Mouse (Mus musculus) embryo, embryonic 11.5 days (tissue): ENCODE measurements around the gene Prr22.
A peak's percentile ranks its signal among the peaks of the same experiment; 100 is the strongest.

ENCODE experiments used
- DNase-seq: peaks from one replicate; pipeline ENCODE4 v3.0.0-alpha.2; 2012; ENCODE audit warnings: low read depth, low spot score

The Prr22 gene

GRCm38 (mm10) chr17:56769950-56770349 lies at the start of gene Prr22:
TSS of gene Prr22 (plus strand) at chr17:56770250.
- DNase-seq = no peak

GRCm38 (mm10) chr17:56722441-56722840 lies 47.6 kb upstream of the Prr22 start:
- no peak for DNase-seq

- no peak for DNase-seq
These were observed 46.5 kb upstream of the Prr22 start for GRCm38 (mm10) chr17:56723419-56724161.

GRCm38 (mm10) chr17:56727029-56727649 lies 42.9 kb upstream of the Prr22 start:
- DNase-seq = no peak

GRCm38 (mm10) chr17:56727659-56728058 lies 42.4 kb upstream of the Prr22 start:
- peak; percentile 40 for DNase-seq

- DNase-seq = no peak
These were observed 41.9 kb upstream of the Prr22 start for GRCm38 (mm10) chr17:56728117-56728516.

- no peak for DNase-seq
These were observed 40.9 kb upstream of the Prr22 start for GRCm38 (mm10) chr17:56729151-56729550.

GRCm38 (mm10) chr17:56729656-56730055 lies 40.4 kb upstream of the Prr22 start:
- DNase-seq = no peak

- no peak for DNase-seq
These were observed 33.5 kb upstream of the Prr22 start for GRCm38 (mm10) chr17:56736534-56736933.

GRCm38 (mm10) chr17:56738221-56738620 lies 31.8 kb upstream of the Prr22 start:
- no peak for DNase-seq

GRCm38 (mm10) chr17:56740118-56740787 lies 29.8 kb upstream of the Prr22 start:
- DNase-seq = no peak

GRCm38 (mm10) chr17:56740788-56741160 lies 29.3 kb upstream of the Prr22 start:
- no peak for DNase-seq

- DNase-seq = no peak
These were observed 25.9 kb upstream of the Prr22 start for GRCm38 (mm10) chr17:56744173-56744572.

- no peak for DNase-seq
These were observed 18.5 kb upstream of the Prr22 start for GRCm38 (mm10) chr17:56751404-56752072.

- DNase-seq = no peak
These were observed 16.6 kb upstream of the Prr22 start for GRCm38 (mm10) chr17:56753452-56753851.

GRCm38 (mm10) chr17:56754271-56755185 lies 15.5 kb upstream of the Prr22 start:
- no peak for DNase-seq

GRCm38 (mm10) chr17:56756703-56757399 lies 13.2 kb upstream of the Prr22 start:
- DNase-seq = no peak

GRCm38 (mm10) chr17:56757416-56758123 lies 12.5 kb upstream of the Prr22 start, which contains the start of gene Nrtn:
TSS of gene Nrtn (minus strand) at chr17:56757530.
- no peak for DNase-seq

- no peak for DNase-seq
These were observed 11.9 kb upstream of the Prr22 start for GRCm38 (mm10) chr17:56758132-56758531.

- no peak for DNase-seq
These were observed 10.8 kb upstream of the Prr22 start for GRCm38 (mm10) chr17:56759261-56759660.
